Comparison of ENCODE assay signal across 14 mouse cellular contexts in genomic region chr9:46353330-46353724, GRCm38 (mm10). TPM values are rescaled to one million over a fixed set of nuclear protein-coding genes. Genes with fewer than 3 reads are reported as not detected.
A peak's percentile ranks its signal among the peaks of the same experiment; 100 is the strongest.
DNase-seq lines count a peak whose midpoint lies in the region; ATAC-seq lines count a peak whose summit lies in the region.
"Had no signal": no experiment of that assay in that cellular context is flagged by ENCODE, and none has a peak within 500 bp of the region (broad histone marks: within the 10 kb centered on the region; RNA-seq: fewer than 3 reads in every experiment).

No protein-coding gene starts in this region.

- peak; percentile 80 for ATAC-seq in lung, embryonic 15.5 days (ENCODE audit: borderline replicate concordance, extremely low read depth, low FRiP score, low TSS enrichment)
- peak; percentile 83 for ATAC-seq in hindbrain, embryonic 12.5 days (ENCODE audit: low FRiP score)
- peak; percentile 48 for ATAC-seq in midbrain, embryonic 15.5 days (replicated peaks)
- no peak for ATAC-seq in monocyte, adult 5-6 weeks (replicated peaks; ENCODE audit: insufficient number of reproducible peaks, low FRiP score, low TSS enrichment, poor library complexity, severe bottlenecking)

- DNase-seq in lung, postnatal 25 days (ENCODE audit: low spot score) = no peak
- peak; percentile 15 for DNase-seq in forebrain, embryonic 10.5 days (ENCODE audit: extremely low spot score, low spot score)
- no peak for DNase-seq in c-Kit-positive CD71-positive TER-119-positive erythroid progenitor cells, embryonic 14.5 days (ENCODE audit: low spot score)
- no peak for DNase-seq in kidney, postnatal 4 days

- WGBS in lung, embryonic 15.5 days = 18% methylated on average over 5 of the region's 5 CpGs
- 33% methylated on average over 5 of the region's 5 CpGs for WGBS in forebrain, embryonic 10.5 days
- WGBS in hindbrain, embryonic 12.5 days = 14% methylated on average over 5 of the region's 5 CpGs
- 13% methylated on average over 5 of the region's 5 CpGs for WGBS in midbrain, embryonic 15.5 days

- H3K9me3 ChIP-seq in lung, embryonic 15.5 days = no peaks in the 10 kb centered on the region
- no peaks in the 10 kb centered on the region for H3K9me3 ChIP-seq in forebrain, embryonic 10.5 days
- no peaks in the 10 kb centered on the region for H3K9me3 ChIP-seq in hindbrain, embryonic 12.5 days (replicated peaks)
- no peaks in the 10 kb centered on the region for H3K9me3 ChIP-seq in midbrain, embryonic 15.5 days
- H3K9me3 ChIP-seq: liver, embryonic 13.5 days had no signal

- H3K27me3 ChIP-seq in lung, embryonic 15.5 days = peaks cover 27% of the 10 kb centered on the region
- peaks cover 39% of the 10 kb centered on the region for H3K27me3 ChIP-seq in forebrain, embryonic 10.5 days (ENCODE audit: poor library complexity, severe bottlenecking)
- H3K27me3 ChIP-seq in hindbrain, embryonic 12.5 days = peaks cover 14% of the 10 kb centered on the region; the same call in 1 of the 2 replicates
- no peaks in the 10 kb centered on the region for H3K27me3 ChIP-seq in midbrain, embryonic 15.5 days (replicated peaks)

- peak overlapping the region; percentile 69; the same call in 1 of the 2 replicates for H3K27ac ChIP-seq in lung, embryonic 15.5 days
- no peak overlapping the region for H3K27ac ChIP-seq in forebrain, embryonic 10.5 days
- peak overlapping the region; percentile 77 for H3K27ac ChIP-seq in hindbrain, embryonic 12.5 days
- H3K27ac ChIP-seq in midbrain, embryonic 15.5 days = no peak overlapping the region
- H3K27ac ChIP-seq: liver, embryonic 13.5 days had no signal

- H3K4me2 ChIP-seq in lung, embryonic 15.5 days = no peak overlapping the region
- H3K4me2 ChIP-seq in hindbrain, embryonic 12.5 days (replicated peaks) = no peak overlapping the region
- H3K4me2 ChIP-seq in midbrain, embryonic 15.5 days = no peak overlapping the region
- H3K4me2 ChIP-seq: liver, embryonic 13.5 days had no signal

- no peak overlapping the region for H3K9ac ChIP-seq in lung, embryonic 15.5 days
- H3K9ac ChIP-seq in hindbrain, embryonic 12.5 days = no peak overlapping the region
- no peak overlapping the region for H3K9ac ChIP-seq in midbrain, embryonic 15.5 days
- H3K9ac ChIP-seq: liver, embryonic 13.5 days had no signal

- peaks cover 27% of the 10 kb centered on the region for H3K4me1 ChIP-seq in lung, embryonic 15.5 days
- H3K4me1 ChIP-seq in forebrain, embryonic 10.5 days = peaks cover 43% of the 10 kb centered on the region
- H3K4me1 ChIP-seq in hindbrain, embryonic 12.5 days = peaks cover 38% of the 10 kb centered on the region
- H3K4me1 ChIP-seq in midbrain, embryonic 15.5 days = peaks cover 31% of the 10 kb centered on the region
- H3K4me1 ChIP-seq: liver, embryonic 13.5 days had no signal

- no peaks in the 10 kb centered on the region for H3K36me3 ChIP-seq in lung, embryonic 15.5 days
- H3K36me3 ChIP-seq in forebrain, embryonic 10.5 days (replicated peaks) = no peaks in the 10 kb centered on the region
- H3K36me3 ChIP-seq in hindbrain, embryonic 12.5 days = no peaks in the 10 kb centered on the region
- no peaks in the 10 kb centered on the region for H3K36me3 ChIP-seq in midbrain, embryonic 15.5 days (replicated peaks)
- H3K36me3 ChIP-seq: liver, embryonic 13.5 days had no signal

- H3K4me3 ChIP-seq in lung, embryonic 15.5 days = no peak overlapping the region
- H3K4me3 ChIP-seq in forebrain, embryonic 10.5 days = no peak overlapping the region
- H3K4me3 ChIP-seq in hindbrain, embryonic 12.5 days = no peak overlapping the region
- no peak overlapping the region for H3K4me3 ChIP-seq in midbrain, embryonic 15.5 days
- H3K4me3 ChIP-seq: erythroblast, embryonic 14.5 days; liver, embryonic 13.5 days had no signal

RNA-seq across cellular contexts. Expression of gene 4931429L15Rik, which starts 33.5 kb away (rescaled TPM):
- polyA plus RNA-seq in lung, embryonic 15.5 days (2015; fragmentation: Nextera tagmentation; extraction: Ambion mirVana) = not detected in 2 replicates
- polyA plus RNA-seq in forebrain, embryonic 10.5 days (2016; fragmentation: Nextera tagmentation; extraction: Ambion mirVana) = 0.22 TPM in 1 of 2 replicates, not detected in the other
- not detected in 2 replicates for polyA plus RNA-seq in hindbrain, embryonic 12.5 days (2016; fragmentation: Nextera tagmentation; extraction: Ambion mirVana)
- not detected in 2 replicates for polyA plus RNA-seq in midbrain, embryonic 15.5 days (2015; fragmentation: Nextera tagmentation; extraction: Ambion mirVana)
- total RNA-seq in monocyte, adult 5-6 weeks (2017) = not detected in 3 replicates
- total RNA-seq: heart, adult 8-10 months had no signal
- polyA plus RNA-seq: cerebellum, adult 2 months; erythroblast, embryonic 14.5 days; intestine, embryonic 14.5 days; liver, embryonic 13.5 days; urinary bladder, adult 2 months had no signal

Comparison
In these comparisons a context has a peak if more than half of its experiments do, and no peak if none do; other contexts are left out.
1. H3K27ac ChIP-seq: peak in lung, embryonic 15.5 days (single experiment) and hindbrain, embryonic 12.5 days (single experiment); none in forebrain, embryonic 10.5 days (single experiment) and midbrain, embryonic 15.5 days (single experiment).